Mouse (Mus musculus): ENCODE measurements at regions not wholly inside any gene's neighbourhood (a gene's known extent, or its start where the extent isn't known, plus 50 kb on each side); places are given as distances from the start of the nearest gene placed in this dataset.

GRCm38 (mm10) chr15:27378601-27379094 is 87.8 kb upstream of the Ank start:
- no peak for TF ChIP-seq CTCF (IDR thresholded peaks at IDR 0.05; ENCODE audit: low read depth, low read length)
- no peak for TF ChIP-seq POLR2A (IDR thresholded peaks at IDR 0.05; ENCODE audit: extremely low read depth, insufficient read depth, low read length)
